Mouse (Mus musculus) c-Kit-positive CD71-positive TER-119-positive erythroid progenitor cells, embryonic 14.5 days (primary cell): ENCODE measurements at regions not wholly inside any gene's neighbourhood (a gene's known extent, or its start where the extent isn't known, plus 50 kb on each side); places are given as distances from the start of the nearest gene placed in this dataset.

Experiments
- DNase-seq: peaks from one replicate; pipeline ENCODE4 v3.0.0-alpha.2; 2013; ENCODE audit warnings: low spot score

GRCm38 (mm10) chr14:39532689-39533088, 59.8 kb upstream of the Nrg3 start:
- DNase-seq: peak; percentile 25
